Mouse (Mus musculus): ENCODE results near the gene Farp1.

- no peak for TF ChIP-seq CTCF (IDR thresholded peaks at IDR 0.05; ENCODE audit: borderline replicate concordance, extremely low read depth, insufficient read depth, insufficient read length)
- TF ChIP-seq POLR2A (IDR thresholded peaks at IDR 0.05; ENCODE audit: borderline replicate concordance, extremely low read depth, insufficient read depth, insufficient read length, poor library complexity, severe bottlenecking), result no peak
Measured at GRCm38 (mm10) chr14:121146213-121146612, 111.2 kb downstream of the Farp1 start.
